Mouse (Mus musculus) brain, adult 2 months (tissue): ENCODE measurements at regions not wholly inside any gene's neighbourhood (a gene's known extent, or its start where the extent isn't known, plus 50 kb on each side); places are given as distances from the start of the nearest gene placed in this dataset.
A peak's percentile ranks its signal among the peaks of the same experiment; 100 is the strongest.
"Not testable (repeated sequence)": the region's sequence is repeated elsewhere in the genome, so short reads cannot be mapped to it uniquely, and the experiment has no call there.

Experiments
- DNase-seq: peaks from one replicate; pipeline ENCODE4 v3.0.0; 2011; ENCODE audit warnings: low read depth, low spot score

- no peak for DNase-seq
Measured at GRCm38 (mm10) chr16:15368383-15369163, 51.3 kb downstream of the Gm21897 start.

- no peak for DNase-seq
Measured at GRCm38 (mm10) chr16:15372844-15373243, 55.6 kb downstream of the Gm21897 start.

DNA sequence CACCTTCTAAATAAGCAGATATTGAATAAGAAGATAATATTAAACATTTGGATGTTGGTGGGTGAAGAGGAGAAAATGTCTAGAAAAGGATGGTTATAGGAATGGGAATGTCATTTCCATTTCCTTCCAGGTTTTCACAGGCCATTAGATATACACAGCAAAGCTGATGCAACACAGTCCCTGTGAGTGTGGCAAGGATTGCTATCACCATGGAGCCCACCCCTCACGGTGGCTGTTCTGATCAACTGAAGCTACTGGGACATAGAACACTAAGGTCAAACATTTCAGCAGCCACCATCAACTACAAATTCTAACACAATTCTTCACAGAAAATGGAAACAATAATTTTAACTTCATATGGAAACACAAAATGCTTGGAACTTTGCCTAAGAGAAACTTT lies 56.7 kb downstream of the Gm21897 start:
- no peak for DNase-seq

DNA sequence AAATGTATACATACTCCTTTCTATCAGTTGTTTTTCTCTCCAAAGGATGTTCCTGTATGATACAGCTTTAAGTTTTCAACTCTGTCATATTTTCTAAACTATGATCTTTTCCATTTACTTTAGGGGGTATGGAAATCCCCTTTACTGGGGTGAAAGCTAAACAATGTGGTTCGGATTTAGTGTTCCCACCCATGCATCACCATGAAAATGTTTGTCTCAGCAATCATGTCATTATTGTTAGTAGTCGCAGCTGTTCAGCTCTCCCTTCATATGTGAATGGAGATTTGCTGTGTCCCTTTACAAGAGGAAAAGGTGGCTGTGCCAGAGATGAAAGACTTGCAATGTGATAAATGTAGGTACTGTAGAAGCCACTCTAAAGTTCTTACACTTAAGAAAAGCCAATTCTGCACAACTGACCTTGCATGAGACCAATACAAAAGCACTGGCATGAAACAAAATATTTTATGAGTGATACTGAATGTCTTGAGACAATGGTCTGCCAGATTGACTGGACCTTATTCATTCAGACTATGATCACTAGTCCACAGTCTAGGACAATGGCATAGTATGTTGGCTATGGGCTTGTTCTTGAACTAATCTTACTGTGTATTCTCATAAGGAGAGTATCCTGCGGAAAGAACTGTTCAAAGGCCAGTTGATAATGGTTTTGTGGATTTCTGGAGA lies 68.4 kb downstream of the Gm21897 start:
- DNase-seq: no peak

- peak; percentile 90 for DNase-seq
Measured at GRCm38 (mm10) chr16:15386241-15386574, 69.0 kb downstream of the Gm21897 start.

DNA sequence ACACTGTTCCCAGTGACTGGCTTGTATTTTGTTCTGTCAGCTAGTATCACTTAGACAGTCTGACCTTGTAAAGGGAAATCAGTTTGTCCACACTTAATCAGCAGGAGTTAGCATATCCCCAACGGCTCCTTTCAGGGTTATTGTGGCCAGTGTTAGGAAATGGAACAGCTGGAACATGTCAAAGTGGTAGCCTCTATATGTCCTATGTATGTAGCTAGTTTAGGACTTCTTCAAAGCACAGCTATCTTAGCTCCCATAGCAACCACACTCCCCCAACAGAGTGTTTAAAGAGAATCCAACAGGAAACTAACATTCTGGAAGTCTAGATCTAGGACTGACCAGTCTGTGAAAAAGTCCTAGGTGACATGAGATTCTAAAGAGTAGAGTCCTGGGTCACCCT lies 72.6 kb downstream of the Gm21897 start:
- DNase-seq: no peak

- no peak for DNase-seq
Measured at GRCm38 (mm10) chr16:15430352-15430751, 113.1 kb downstream of the Gm21897 start.

GRCm38 (mm10) chr16:15432681-15433080 lies 115.4 kb downstream of the Gm21897 start:
- peak; percentile 3 for DNase-seq

GRCm38 (mm10) chr16:15462856-15463255 lies 145.6 kb downstream of the Gm21897 start:
- not testable (repeated sequence) for DNase-seq

DNA sequence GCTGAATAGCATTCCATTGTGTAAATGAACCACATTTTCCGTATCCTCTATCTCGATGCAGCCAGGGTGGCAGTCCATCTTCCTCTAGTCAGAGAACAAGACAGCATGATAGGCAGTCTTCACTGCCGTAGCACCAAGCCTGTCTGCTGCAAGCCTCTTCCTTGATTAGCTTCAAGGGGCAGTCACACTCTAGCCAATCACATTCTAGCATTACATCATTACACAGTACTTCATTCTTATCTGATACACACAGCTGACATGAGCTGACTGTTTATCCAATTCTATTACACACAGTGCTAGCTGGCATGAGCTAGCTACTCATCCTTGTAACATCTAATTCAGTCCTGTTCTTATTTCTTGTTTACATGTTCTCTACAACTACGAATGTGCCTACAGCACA lies 156.6 kb downstream of the Gm21897 start:
- no peak for DNase-seq

DNA sequence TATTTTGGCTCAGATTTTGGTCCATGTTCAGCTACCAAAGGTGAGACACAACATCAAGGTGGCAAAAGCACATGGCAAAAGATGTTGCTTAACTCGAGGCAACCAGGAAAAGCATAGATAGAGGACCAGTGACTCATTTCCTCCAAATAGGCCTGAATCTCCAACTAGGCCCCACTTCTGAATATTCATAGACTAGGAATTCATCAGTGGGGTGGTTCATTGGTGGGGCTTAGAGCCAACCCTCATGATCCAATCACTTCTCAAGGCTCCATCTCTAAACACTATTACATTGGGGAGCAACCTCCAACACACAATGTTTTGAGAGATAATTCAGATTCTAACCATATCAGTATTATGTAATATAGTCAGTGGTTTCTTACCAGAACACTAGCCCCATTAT lies 161.6 kb downstream of the Gm21897 start:
- DNase-seq: no peak

GRCm38 (mm10) chr16:15491328-15491999 lies 174.2 kb downstream of the Gm21897 start:
- no peak for DNase-seq

- no peak for DNase-seq
Measured at GRCm38 (mm10) chr16:15493236-15493635, 176.0 kb downstream of the Gm21897 start.
